Mouse (Mus musculus) heart, postnatal 0 days (tissue): ENCODE data around the gene Snx9. TPM values are rescaled to one million over a fixed set of nuclear protein-coding genes. Genes with fewer than 3 reads are reported as not detected.
A peak's percentile ranks its signal among the peaks of the same experiment; 100 is the strongest.

ENCODE experiments used
- ATAC-seq: fragments of 200-750 bp; cut with Nextera tagmentation; 2 replicates; pipeline ENCODE4 v1.8.0; 2017; ENCODE audit warnings: low read depth, moderate number of reproducible peaks, moderate library complexity; ENCODE audit not compliant: insufficient read depth
- DNase-seq: peaks from one replicate; pipeline ENCODE4 v3.0.0-alpha.2; 2016; ENCODE audit warnings: low spot score
- H3K27ac ChIP-seq: fragments of 300-500 bp; sonication (generic); 2 replicates; pipeline ENCODE4 v1.5.1; 2014; ENCODE audit warnings: low read depth, mild to moderate bottlenecking
- H3K27me3 ChIP-seq: fragments of 300-500 bp; sonication (generic); 2 replicates; pipeline ENCODE4 v1.6.1; 2014; ENCODE audit warnings: low read length, mixed read lengths; ENCODE audit not compliant: control insufficient read depth, insufficient read depth
- H3K36me3 ChIP-seq: fragments of 300-500 bp; sonication (generic); replicated peaks from 2 replicates; pipeline ENCODE4 v1.6.1; 2014; ENCODE audit warnings: low read length, mixed read lengths; ENCODE audit not compliant: control insufficient read depth, insufficient read depth
- H3K4me1 ChIP-seq: fragments of 300-500 bp; sonication (generic); 2 replicates; pipeline ENCODE4 v1.6.1; 2014; ENCODE audit warnings: antibody characterized with exemption; ENCODE audit not compliant: control insufficient read depth, insufficient read depth
- H3K4me2 ChIP-seq: fragments of 300-500 bp; sonication (generic); 2 replicates; pipeline ENCODE4 v1.6.1; 2014; ENCODE audit warnings: low read depth, mild to moderate bottlenecking, low read length, moderate library complexity
- H3K4me3 ChIP-seq: fragments of 300-500 bp; sonication (generic); 2 replicates; pipeline ENCODE4 v1.5.1; 2014; ENCODE audit warnings: low read depth, low read length
- H3K9ac ChIP-seq: fragments of 300-500 bp; sonication (generic); replicated peaks from 2 replicates; pipeline ENCODE4 v1.6.1; 2014; ENCODE audit warnings: low read depth, low read length, mixed read lengths
- H3K9me3 ChIP-seq: fragments of 300-500 bp; sonication (generic); replicated peaks from 2 replicates; pipeline ENCODE4 v1.6.1; 2016; ENCODE audit warnings: low read length; ENCODE audit not compliant: control insufficient read depth
- CTCF ChIP-seq: IDR thresholded peaks from 2 replicates; pipeline ENCODE4 v1.5.1; 2016; ENCODE audit warnings: antibody characterized with exemption, control low read depth, low read depth
- EP300 ChIP-seq: IDR thresholded peaks from 2 replicates; pipeline ENCODE4 v1.6.1; 2016; ENCODE audit warnings: antibody characterized with exemption, low read depth
- WGBS: fragments of 180-500 bp; shearing (Covaris S2); extraction: QIAGEN DNeasy Blood & Tissue Kit; methylation state at CpG from one replicate; pipeline ENCODE4 v1.1.7; 2014; 5-methylcytosine and 5-hydroxymethylcytosine counted together
- polyA plus RNA-seq: library from polyadenylated mRNA; unstranded; fragments of >200 nt; fragmentation: Nextera tagmentation; extraction: Ambion mirVana; gene quantifications from 2 replicates; pipeline ENCODE4 v1.2.1, GENCODE M21; 2015
- total RNA-seq: library from RNA; depleted of rRNA; stranded (reverse); fragments of >200 nt; gene quantifications from 2 replicates; pipeline ENCODE4 v1.2.3, GENCODE M21; 2014; ENCODE audit warnings: low replicate concordance

Gene Snx9
- total and polyA plus RNA-seq, 2 experiments from 2014 or later, result 16.0 to 21.0 TPM

- no peak overlapping the region for H3K9ac ChIP-seq
- DNase-seq (no peak), ATAC-seq (0 out of 2 replicates have a peak, but pooled peaks have one; percentile 39)
- no peak overlapping the region for H3K4me2 ChIP-seq
- no peak overlapping the region for H3K27ac ChIP-seq
- no peak for TF ChIP-seq CTCF
- TF ChIP-seq EP300, result no peak
- no peaks in the 10 kb centered on the region for H3K27me3 ChIP-seq
- no peak overlapping the region for H3K4me3 ChIP-seq
- no peaks in the 10 kb centered on the region for H3K4me1 ChIP-seq
- H3K9me3 ChIP-seq, result no peaks in the 10 kb centered on the region
- H3K36me3 ChIP-seq, result no peaks in the 10 kb centered on the region
- WGBS, result 9% methylated on average over 1 of the region's 1 CpGs
Measured at GRCm38 (mm10) chr17:5814641-5814920, 26.5 kb upstream of the Snx9 start.

- no peak for ATAC-seq
- 94% methylated on average over 2 of the region's 2 CpGs for WGBS
- H3K9me3 ChIP-seq, result no peaks in the 10 kb centered on the region
Measured at GRCm38 (mm10) chr17:5817871-5818270, 23.3 kb upstream of the Snx9 start.

GRCm38 (mm10) chr17:5819105-5819504 is 22.0 kb upstream of the Snx9 start:
- TF ChIP-seq EP300 (no peak), CTCF (no peak)
- DNase-seq (no peak), ATAC-seq (no peak)
- Histone ChIP-seq H3K36me3 (no peaks in the 10 kb centered on the region), H3K4me3 (no peak overlapping the region), H3K4me1 (peaks cover 35% of the 10 kb centered on the region), H3K9me3 (no peaks in the 10 kb centered on the region), H3K4me2 (no peak overlapping the region), H3K27me3 (no peaks in the 10 kb centered on the region), H3K9ac (no peak overlapping the region), H3K27ac (no peak overlapping the region)
- WGBS, result 57% methylated on average over 6 of the region's 6 CpGs

More at GRCm38 (mm10) chr17:5817871-5818270, 23.3 kb upstream of the Snx9 start:
- H3K27ac ChIP-seq, result no peak overlapping the region
- no peak for DNase-seq
- H3K4me1 ChIP-seq, result peaks cover 32% of the 10 kb centered on the region
- H3K36me3 ChIP-seq, result no peaks in the 10 kb centered on the region
- no peaks in the 10 kb centered on the region for H3K27me3 ChIP-seq
- H3K4me2 ChIP-seq, result no peak overlapping the region
- no peak overlapping the region for H3K9ac ChIP-seq
- no peak overlapping the region for H3K4me3 ChIP-seq
- no peak for TF ChIP-seq CTCF
- TF ChIP-seq EP300, result no peak

- peaks cover 35% of the 10 kb centered on the region for H3K4me1 ChIP-seq
- TF ChIP-seq EP300 (no peak), CTCF (no peak)
- H3K9me3 ChIP-seq, result no peaks in the 10 kb centered on the region
- H3K36me3 ChIP-seq, result no peaks in the 10 kb centered on the region
- ATAC-seq (peak; percentile 21; the same call in 1 of the 2 replicates), DNase-seq (no peak)
- no peak overlapping the region for H3K9ac ChIP-seq
- no peak overlapping the region for H3K4me2 ChIP-seq
- 61% methylated on average over 9 of the region's 9 CpGs for WGBS
- H3K4me3 ChIP-seq, result no peak overlapping the region
- H3K27ac ChIP-seq, result no peak overlapping the region
- no peaks in the 10 kb centered on the region for H3K27me3 ChIP-seq
Measured at GRCm38 (mm10) chr17:5819799-5820201, 21.3 kb upstream of the Snx9 start.

GRCm38 (mm10) chr17:5822541-5822940 is 18.6 kb upstream of the Snx9 start:
- Histone ChIP-seq H3K36me3 (no peaks in the 10 kb centered on the region), H3K4me2 (no peak overlapping the region), H3K9ac (no peak overlapping the region), H3K27ac (0 out of 2 replicates have a peak overlapping the region, but pooled peaks have one; percentile 7), H3K4me3 (no peak overlapping the region), H3K27me3 (no peaks in the 10 kb centered on the region), H3K9me3 (no peaks in the 10 kb centered on the region), H3K4me1 (peaks cover 35% of the 10 kb centered on the region)
- ATAC-seq (no peak), DNase-seq (peak; percentile 56)
- 51% methylated on average over 2 of the region's 2 CpGs for WGBS
- TF ChIP-seq EP300 (no peak), CTCF (no peak)

- Histone ChIP-seq H3K27ac (no peak overlapping the region), H3K36me3 (no peaks in the 10 kb centered on the region), H3K4me1 (peaks cover 35% of the 10 kb centered on the region), H3K4me3 (no peak overlapping the region), H3K4me2 (no peak overlapping the region), H3K9me3 (no peaks in the 10 kb centered on the region), H3K9ac (no peak overlapping the region), H3K27me3 (no peaks in the 10 kb centered on the region)
- ATAC-seq (no peak), DNase-seq (no peak)
- 72% methylated on average over 11 of the region's 11 CpGs for WGBS
- no peak for TF ChIP-seq CTCF
- TF ChIP-seq EP300, result no peak
Measured at GRCm38 (mm10) chr17:5823032-5823431, 18.1 kb upstream of the Snx9 start.
